Mouse (Mus musculus): ENCODE measurements around the gene Def8.
"Not testable (repeated sequence)": the region's sequence is repeated elsewhere in the genome, so short reads cannot be mapped to it uniquely, and the experiment has no call there.

Gene Def8

DNA sequence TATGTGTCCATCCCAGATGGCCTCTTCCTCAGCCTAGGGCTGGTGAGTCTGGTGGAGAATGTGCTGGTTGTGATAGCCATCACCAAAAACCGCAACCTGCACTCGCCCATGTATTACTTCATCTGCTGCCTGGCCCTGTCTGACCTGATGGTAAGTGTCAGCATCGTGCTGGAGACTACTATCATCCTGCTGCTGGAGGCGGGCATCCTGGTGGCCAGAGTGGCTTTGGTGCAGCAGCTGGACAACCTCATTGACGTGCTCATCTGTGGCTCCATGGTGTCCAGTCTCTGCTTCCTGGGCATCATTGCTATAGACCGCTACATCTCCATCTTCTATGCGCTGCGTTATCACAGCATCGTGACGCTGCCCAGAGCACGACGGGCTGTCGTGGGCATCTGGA is 15.7 kb upstream of the Def8 start:
- Histone ChIP-seq H3K27me3 (ENCODE audit: control insufficient read depth, insufficient read depth, low read length, poor library complexity, severe bottlenecking) (peaks cover 3% of the 10 kb centered on the region; the same call in 1 of the 2 replicates), H3K36me3 (ENCODE audit: control insufficient read depth, insufficient read depth, low read length, poor library complexity, severe bottlenecking) (no peaks in the 10 kb centered on the region)
- DNase-seq (ENCODE audit: low read depth, low spot score), result no peak

DNA sequence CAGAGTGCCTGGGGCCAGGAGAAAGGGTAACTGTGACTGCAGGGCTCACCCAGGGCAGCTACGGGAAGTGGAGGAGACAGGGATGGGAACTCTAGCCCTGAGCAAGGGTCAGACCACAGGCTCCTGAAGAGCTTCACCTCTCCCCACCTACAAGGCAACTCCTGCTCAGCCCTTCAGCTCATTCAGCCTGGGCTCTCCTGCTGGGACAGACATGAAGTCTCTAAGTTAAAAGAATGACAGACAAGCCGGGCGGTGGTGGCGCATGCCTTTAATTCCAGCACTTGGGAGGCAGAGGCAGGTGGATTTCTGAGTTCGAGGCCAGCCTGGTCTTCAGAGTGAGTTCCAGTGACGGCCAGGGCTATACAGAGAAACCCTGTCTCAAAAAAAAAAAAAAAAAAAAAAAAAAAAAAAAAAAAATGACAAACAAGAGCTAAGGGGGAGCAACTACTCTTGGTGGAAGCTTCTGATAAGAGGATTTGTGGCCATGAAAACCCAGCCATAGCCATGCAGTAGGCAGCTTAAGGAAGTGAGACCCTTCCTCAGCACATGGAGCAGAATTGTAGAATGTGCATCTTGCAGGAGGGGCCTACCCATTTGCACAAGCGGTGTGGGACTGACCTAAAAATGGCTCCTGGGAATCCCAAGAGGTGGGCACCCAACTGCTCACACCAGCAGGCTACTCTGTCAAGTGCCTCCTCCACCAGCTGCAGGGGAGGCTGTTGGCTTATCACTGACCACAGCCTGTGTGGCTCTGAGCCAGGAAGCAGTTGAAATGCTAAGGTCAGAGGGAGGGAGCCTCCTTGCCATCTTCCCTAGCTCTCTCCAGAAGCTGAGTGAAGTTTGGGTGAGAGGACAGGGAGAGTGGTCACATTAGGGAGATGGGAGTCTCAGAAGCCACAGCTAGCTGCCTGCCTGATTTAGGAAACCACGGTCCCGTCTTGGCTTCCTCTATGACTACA is 14.5 kb upstream of the Def8 start:
- no peaks in the 10 kb centered on the region for H3K36me3 ChIP-seq (ENCODE audit: control insufficient read depth, insufficient read depth, low read length, poor library complexity, severe bottlenecking)
- DNase-seq (ENCODE audit: low read depth, low spot score), result no peak
- peaks cover 3% of the 10 kb centered on the region; the same call in 1 of the 2 replicates for H3K27me3 ChIP-seq (ENCODE audit: control insufficient read depth, insufficient read depth, low read length, poor library complexity, severe bottlenecking)

DNA sequence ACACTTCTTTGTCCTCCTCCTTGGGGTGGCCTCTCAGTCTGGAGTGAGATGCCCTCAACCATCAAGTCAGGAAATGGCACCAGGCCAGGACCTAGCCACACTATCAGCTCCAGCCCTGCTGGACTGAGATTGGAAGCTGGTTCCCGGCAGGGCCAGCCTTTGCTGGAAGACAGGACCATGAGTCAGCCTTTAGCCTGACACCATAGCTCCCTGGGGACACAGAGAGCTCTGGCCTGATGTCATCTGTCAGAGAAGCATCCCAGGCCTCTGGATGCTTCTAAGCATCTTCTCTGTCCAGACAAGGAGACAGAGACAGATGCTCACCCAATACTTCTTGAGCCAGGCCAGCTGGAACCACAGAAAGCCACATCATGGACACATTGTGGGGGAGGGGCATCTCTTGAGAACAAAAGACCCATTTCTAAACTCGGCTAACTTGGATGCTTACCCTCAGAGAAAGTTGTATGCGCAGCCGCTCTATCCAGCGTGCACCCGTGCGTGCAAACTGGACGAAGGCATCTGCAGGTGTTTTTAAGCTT is 13.2 kb upstream of the Def8 start:
- DNase-seq (ENCODE audit: low read depth, low spot score), result no peak
- Histone ChIP-seq H3K36me3 (ENCODE audit: control insufficient read depth, insufficient read depth, low read length, poor library complexity, severe bottlenecking) (no peaks in the 10 kb centered on the region), H3K27me3 (ENCODE audit: control insufficient read depth, insufficient read depth, low read length, poor library complexity, severe bottlenecking) (peaks cover 3% of the 10 kb centered on the region; the same call in 1 of the 2 replicates)

DNA sequence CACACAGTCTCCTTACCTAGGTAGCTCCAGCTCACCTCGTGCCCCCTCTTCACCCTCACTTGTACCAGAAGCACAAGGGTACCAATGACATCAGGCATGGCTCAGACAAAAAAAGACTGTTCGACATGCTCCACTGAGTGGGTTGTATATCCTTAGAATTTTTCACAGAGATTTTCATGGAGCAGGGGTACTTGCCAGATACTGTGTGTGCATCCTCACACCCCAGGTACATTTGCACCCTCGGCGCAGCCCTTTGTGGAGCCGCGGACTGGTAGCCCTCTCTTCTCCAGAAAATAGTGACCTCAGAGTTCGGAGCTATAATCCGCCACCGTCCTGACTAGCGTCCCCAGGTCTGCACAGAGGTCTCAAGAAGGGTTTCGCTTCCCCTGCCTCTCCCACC is 12.5 kb upstream of the Def8 start:
- DNase-seq (ENCODE audit: low read depth, low spot score), result no peak
- H3K36me3 ChIP-seq (ENCODE audit: control insufficient read depth, insufficient read depth, low read length, poor library complexity, severe bottlenecking), result no peaks in the 10 kb centered on the region
- peaks cover 3% of the 10 kb centered on the region; the same call in 1 of the 2 replicates for H3K27me3 ChIP-seq (ENCODE audit: control insufficient read depth, insufficient read depth, low read length, poor library complexity, severe bottlenecking)

DNA sequence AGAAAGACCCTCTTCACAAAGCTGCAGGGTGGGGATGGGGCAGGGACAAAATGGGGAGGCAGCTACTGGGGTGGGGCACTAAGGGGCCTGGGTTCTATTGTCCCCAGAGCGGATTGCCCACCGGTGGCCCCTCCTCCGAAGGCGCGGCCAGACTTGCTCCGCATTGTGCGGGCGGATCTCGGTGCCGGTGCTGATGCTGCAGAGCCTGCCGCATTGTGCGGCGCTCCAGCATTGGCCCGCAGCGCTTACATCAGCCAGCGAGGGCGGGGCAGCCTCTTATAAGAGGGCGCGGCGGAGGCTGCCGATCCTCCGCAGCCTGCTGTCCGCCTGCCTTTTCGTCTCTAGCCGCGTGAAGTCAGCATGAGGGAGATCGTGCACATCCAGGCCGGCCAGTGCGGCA is 12.1 kb upstream of the Def8 start, which contains the start of gene Tubb3:
Gene Tubb3, plus strand, starts transcription at position 179 of the 400 bp plus-strand sequence.
- Histone ChIP-seq H3K36me3 (ENCODE audit: control insufficient read depth, insufficient read depth, low read length, poor library complexity, severe bottlenecking) (no peaks in the 10 kb centered on the region), H3K27me3 (ENCODE audit: control insufficient read depth, insufficient read depth, low read length, poor library complexity, severe bottlenecking) (peaks cover 3% of the 10 kb centered on the region; the same call in 1 of the 2 replicates)
- DNase-seq (ENCODE audit: low read depth, low spot score), result peak; percentile 70

DNA sequence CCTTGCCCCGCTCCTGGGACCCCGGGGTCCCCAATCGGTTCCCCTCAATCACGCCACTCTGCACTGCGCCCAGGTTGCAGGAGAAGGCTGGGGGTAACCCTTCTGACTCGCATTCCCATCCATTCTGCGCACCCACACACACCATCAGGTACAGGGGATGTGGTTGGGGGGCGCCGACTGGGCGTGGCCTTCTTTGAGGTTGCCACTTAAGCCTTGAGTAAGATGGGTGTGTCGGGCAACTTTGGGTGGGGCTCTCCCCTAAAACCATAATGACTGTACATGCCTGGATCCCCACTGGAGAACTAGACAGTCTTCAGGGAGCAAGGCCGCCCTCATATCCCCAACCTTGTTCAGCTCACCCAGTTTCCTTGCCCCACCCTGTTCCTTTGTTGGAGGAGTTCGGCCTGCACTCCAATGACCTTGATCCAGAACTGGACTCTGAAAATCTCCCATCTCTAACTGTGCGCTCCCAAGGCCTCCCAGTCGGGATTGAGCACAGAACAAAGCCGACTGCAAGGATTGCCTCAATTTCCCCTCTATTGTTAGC is 11.5 kb upstream of the Def8 start:
- Histone ChIP-seq H3K36me3 (ENCODE audit: control insufficient read depth, insufficient read depth, low read length, poor library complexity, severe bottlenecking) (no peaks in the 10 kb centered on the region), H3K27me3 (ENCODE audit: control insufficient read depth, insufficient read depth, low read length, poor library complexity, severe bottlenecking) (peaks cover 3% of the 10 kb centered on the region; the same call in 1 of the 2 replicates)
- no peak for DNase-seq (ENCODE audit: low read depth, low spot score)

DNA sequence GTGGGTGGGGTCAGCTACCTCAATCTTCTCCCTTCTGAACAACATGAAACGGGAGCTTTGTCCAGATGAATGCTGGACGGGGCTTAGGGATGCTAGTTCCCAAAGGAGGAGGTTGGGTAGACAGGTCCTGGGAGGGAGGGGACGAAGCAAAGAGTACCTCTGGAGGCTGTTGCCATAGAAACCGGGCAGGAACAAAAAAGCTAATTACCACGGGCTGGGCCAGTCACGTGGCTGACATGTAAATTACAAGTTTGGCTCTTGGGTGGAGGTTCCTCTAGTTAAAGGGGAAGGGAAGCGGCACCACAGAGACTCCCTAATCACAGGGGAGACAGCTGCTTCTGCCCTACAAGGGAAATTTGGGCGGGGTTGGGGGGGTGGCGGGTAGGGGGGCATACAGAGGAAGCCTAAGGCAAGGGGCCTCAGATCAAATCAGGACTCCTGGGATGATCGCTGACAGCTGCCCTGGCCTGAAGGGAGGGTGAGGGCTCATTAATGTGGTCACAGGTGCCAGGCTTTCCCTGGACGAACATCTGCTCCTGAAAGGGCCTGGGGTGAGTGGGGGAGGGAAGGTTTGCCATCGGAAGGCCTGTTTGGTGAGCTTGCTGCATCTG is 10.7 kb upstream of the Def8 start:
- Histone ChIP-seq H3K36me3 (ENCODE audit: control insufficient read depth, insufficient read depth, low read length, poor library complexity, severe bottlenecking) (no peaks in the 10 kb centered on the region), H3K27me3 (ENCODE audit: control insufficient read depth, insufficient read depth, low read length, poor library complexity, severe bottlenecking) (peaks cover 3% of the 10 kb centered on the region; the same call in 1 of the 2 replicates)
- peak; percentile 79 for DNase-seq (ENCODE audit: low read depth, low spot score)

DNA sequence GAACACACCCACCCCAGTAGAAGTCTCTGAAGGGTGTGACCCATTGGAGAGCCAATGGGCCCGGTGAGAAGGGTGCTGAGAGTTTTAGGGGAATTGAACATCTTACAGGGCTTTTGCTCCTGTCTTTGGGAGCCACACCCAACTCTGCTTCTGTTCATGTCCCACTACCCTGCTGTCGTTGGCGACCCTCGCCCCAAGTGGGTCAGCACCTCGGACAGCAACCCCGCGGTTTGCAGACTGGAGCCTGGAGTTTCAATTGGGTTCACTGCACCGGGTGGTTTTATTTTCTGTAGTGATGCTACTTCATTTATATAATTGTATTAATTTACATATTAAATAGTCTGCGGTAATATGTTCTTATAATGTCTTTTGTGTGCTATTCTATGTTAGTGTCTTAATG is 9.1 kb upstream of the Def8 start:
- no peak for DNase-seq (ENCODE audit: low read depth, low spot score)
- H3K27me3 ChIP-seq (ENCODE audit: control insufficient read depth, insufficient read depth, low read length, poor library complexity, severe bottlenecking), result peaks cover 3% of the 10 kb centered on the region; the same call in 1 of the 2 replicates
- H3K36me3 ChIP-seq (ENCODE audit: control insufficient read depth, insufficient read depth, low read length, poor library complexity, severe bottlenecking), result no peaks in the 10 kb centered on the region

DNA sequence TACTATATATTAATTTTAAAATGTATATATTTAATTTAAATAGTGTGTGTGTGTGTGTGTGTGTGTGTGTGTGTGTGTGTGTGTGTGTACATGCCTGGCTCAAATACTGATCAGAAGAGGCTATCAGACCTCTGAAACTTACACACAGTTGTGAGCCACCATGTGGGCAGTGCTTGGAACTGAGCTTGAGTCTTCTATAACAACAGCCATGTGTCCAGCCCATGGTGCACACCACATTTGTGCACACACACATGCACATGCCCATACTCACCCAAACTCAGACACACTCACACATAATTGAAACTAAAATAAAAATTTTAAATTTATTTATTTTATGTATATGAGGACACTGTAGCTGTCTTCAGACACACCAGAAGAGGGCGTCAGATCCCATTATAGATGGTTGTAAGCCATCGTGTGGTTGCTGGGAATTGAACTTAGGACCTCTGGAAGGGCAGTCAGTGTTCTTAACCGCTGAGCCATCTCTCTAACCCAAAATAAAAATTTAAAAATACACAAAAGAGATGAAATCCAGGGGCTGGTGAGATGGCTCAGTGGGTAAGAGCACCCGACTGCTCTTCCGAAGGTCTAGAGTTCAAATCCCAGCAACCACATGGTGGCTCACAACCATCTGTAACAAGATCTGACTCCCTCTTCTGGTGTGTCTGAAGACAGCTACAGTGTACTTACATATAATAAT is 8.2 kb upstream of the Def8 start:
- not testable (repeated sequence) for H3K36me3 ChIP-seq (ENCODE audit: control insufficient read depth, insufficient read depth, low read length, poor library complexity, severe bottlenecking); DNase-seq (ENCODE audit: low read depth, low spot score); H3K27me3 ChIP-seq (ENCODE audit: control insufficient read depth, insufficient read depth, low read length, poor library complexity, severe bottlenecking)

DNA sequence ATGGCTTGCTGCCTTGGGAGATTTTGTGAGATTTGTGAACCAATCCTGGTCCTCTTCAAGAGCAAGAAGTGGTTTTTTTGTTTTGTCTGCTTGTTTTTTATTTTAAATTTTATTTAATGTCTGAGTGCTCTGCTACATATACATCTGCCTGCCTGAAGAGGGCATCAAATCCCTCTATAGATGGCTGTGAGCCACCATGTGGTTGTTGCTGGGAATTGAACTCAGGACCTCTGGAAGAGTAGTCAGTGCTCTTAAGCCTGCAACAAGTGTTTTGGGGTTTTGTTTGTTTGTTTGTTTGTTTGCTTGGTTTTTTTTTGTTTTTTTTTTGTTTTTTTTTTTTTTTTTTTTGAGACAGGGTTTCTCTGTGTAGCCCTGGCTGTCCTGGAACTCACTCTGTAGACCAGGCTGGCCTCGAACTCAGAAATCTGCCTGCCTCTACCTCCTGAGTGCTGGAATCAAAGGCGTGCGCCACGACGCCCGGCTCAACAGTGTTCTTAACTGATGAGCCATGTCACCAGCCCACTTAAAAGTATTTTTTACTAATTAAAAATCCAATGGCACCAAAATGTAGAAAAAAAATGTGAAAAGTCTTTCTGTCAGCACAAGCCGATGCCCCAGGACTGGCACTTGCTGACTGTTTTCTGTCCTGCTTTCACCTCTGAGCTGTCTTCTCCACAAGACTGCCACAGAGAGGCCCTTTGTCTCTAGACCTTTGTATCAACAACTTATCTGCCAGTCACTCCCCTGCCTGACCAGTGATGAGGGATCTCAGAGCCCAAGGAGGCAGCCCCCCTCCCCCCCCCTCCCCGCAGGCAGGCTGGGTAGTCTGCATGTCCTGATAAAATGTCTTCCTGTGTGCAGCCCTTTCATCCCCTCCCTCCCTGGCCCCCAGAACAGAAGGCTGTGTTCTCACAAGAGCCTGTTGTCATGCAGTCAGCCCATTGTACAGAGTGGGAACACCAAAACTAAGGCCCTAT is 7.1 kb upstream of the Def8 start:
- H3K27me3 ChIP-seq (ENCODE audit: control insufficient read depth, insufficient read depth, low read length, poor library complexity, severe bottlenecking), result peaks cover 3% of the 10 kb centered on the region; the same call in 1 of the 2 replicates
- no peaks in the 10 kb centered on the region for H3K36me3 ChIP-seq (ENCODE audit: control insufficient read depth, insufficient read depth, low read length, poor library complexity, severe bottlenecking)
- peak; percentile 68 for DNase-seq (ENCODE audit: low read depth, low spot score)

DNA sequence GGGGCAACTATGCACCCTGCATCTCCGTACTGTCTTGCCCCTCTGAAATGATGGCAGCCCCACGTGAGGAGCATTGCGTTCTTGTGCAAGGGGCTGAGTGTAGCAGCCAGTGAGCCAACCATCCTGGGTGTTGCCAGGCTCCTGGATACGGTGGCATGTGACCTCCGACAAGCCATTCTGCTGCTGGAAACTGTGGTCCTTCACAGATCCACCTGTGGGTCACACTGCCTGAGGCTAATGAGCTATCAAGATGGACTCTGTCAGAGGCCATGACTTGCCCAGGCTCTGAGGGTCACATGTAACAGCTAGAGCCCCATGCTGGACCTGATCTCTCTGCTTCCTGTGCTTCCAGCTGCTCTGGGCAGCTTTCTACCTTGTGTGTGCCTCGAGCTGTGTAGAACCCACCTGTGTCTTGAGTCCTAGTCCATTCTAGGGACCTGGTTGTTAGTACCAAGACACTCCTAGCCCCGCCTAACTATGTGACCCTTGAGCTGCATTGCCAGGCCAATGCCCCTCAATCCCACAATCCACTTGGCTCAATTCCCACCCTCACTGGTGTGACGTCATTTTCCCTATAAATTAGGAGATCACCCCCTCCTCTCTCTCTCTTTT is 6.3 kb upstream of the Def8 start:
- peaks cover 2% of the 10 kb centered on the region; the same call in 1 of the 2 replicates for H3K27me3 ChIP-seq (ENCODE audit: control insufficient read depth, insufficient read depth, low read length, poor library complexity, severe bottlenecking)
- no peak for DNase-seq (ENCODE audit: low read depth, low spot score)
- H3K36me3 ChIP-seq (ENCODE audit: control insufficient read depth, insufficient read depth, low read length, poor library complexity, severe bottlenecking), result no peaks in the 10 kb centered on the region

DNA sequence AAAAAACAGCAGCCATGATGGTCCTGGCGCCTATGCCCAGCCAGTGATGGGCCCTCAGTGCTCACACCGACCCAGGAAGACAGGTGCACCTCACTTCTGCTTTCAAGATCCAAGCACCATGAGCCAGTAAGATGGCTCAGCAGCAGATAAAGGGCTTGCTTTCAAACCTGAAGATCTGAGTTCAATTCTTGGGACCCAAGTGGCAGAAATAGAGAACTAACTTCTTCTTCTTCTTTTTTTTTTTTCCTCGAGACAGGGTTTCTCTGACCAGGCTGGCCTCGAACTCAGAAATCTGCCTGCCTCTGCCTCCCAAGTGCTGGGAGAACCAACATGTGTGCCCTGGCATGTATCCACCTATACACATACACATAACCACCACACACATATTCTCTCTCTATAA is 3.6 kb upstream of the Def8 start:
- H3K36me3 ChIP-seq (ENCODE audit: control insufficient read depth, insufficient read depth, low read length, poor library complexity, severe bottlenecking), result no peaks in the 10 kb centered on the region

More for the DNA sequence above, 3.6 kb upstream of the Def8 start:
- no peaks in the 10 kb centered on the region for H3K27me3 ChIP-seq (ENCODE audit: control insufficient read depth, insufficient read depth, low read length, poor library complexity, severe bottlenecking)
- no peak for DNase-seq (ENCODE audit: low read depth, low spot score)
